In genomic region chr10:42838736-42839135, GRCm38 (mm10) we compare ENCODE assay signal across 17 mouse cellular contexts. TPM values are rescaled to one million over a fixed set of nuclear protein-coding genes. Genes with fewer than 3 reads are reported as not detected.
DNase-seq lines count a peak whose midpoint lies in the region; ATAC-seq lines count a peak whose summit lies in the region.
"Had no signal": no experiment of that assay in that cellular context is flagged by ENCODE, and none has a peak within 500 bp of the region (broad histone marks: within the 10 kb centered on the region; RNA-seq: fewer than 3 reads in every experiment).

No protein-coding gene starts in this region.

- DNase-seq in heart, adult 11 months = peak; percentile 27
- no peak for DNase-seq in heart, postnatal 14 days
- DNase-seq in CD8-positive naive resting alpha-beta T cell, adult 2 months (ENCODE audit: low read depth in 2 of 2, low spot score in 2 of 2) = peak; percentile 32 to 49
- peak; percentile 29 to 68 for DNase-seq in natural killer cell, adult 2 months (ENCODE audit: low spot score in 2 of 2)
- no peak for DNase-seq in ovary, postnatal 14 days (ENCODE audit: low spot score)
- DNase-seq in lung, postnatal 4 days = no peak
- no peak for DNase-seq in right cerebral cortex, postnatal 25 days
- DNase-seq: adrenal gland, adult 8-10 months; cerebellum, adult 11 months; cerebellum, adult 8-10 months; cerebellum, postnatal 14 days; embryo, embryonic 11 days; gastrocnemius, postnatal 36 days; heart, adult 18-20 months had no signal

- ATAC-seq in inflammation-experienced regulatory T-cells, adult 6 months = peak; percentile 88
- ATAC-seq: forebrain, embryonic 15.5 days had no signal

- intact Hi-C loops in heart, postnatal 14 days (cut with DNase I) = loop anchor here (10.0 kb wide), 1 partner anchor 144 kb away; no protein-coding TSS in a partner anchor

RNA-seq across cellular contexts. Expression of gene Scml4, which starts 21.4 kb away (rescaled TPM):
- total RNA-seq in heart, postnatal 14 days (2021) = 1 to 10 TPM; 1.7 to 2.6 TPM
- polyA plus RNA-seq in inflammation-experienced regulatory T-cells, adult 6 months (2017; shearing (Covaris generic)) = 10 to 100 TPM; 14.0 to 48.5 (median 47.5) TPM
- polyA plus RNA-seq: erythroblast, embryonic 14.5 days had no signal

Comparison
In these comparisons a context has a peak if more than half of its experiments do, and no peak if none do; other contexts are left out.
1. DNase-seq: peak in heart, adult 11 months (single experiment), CD8-positive naive resting alpha-beta T cell, adult 2 months (2 of 2) and natural killer cell, adult 2 months (2 of 2); none in heart, postnatal 14 days (0 of 2), ovary, postnatal 14 days (single experiment), lung, postnatal 4 days (0 of 2) and right cerebral cortex, postnatal 25 days (single experiment).